Mouse (Mus musculus) CD4-positive helper T cell, adult 2 months (primary cell): Measurements from ENCODE around the gene Arhgef3.

Experiments
- DNase-seq: peaks from one replicate; pipeline ENCODE4 v3.0.0-alpha.2; 2012; ENCODE audit warnings: low read depth, missing footprints, low spot score

Gene Arhgef3

GRCm38 (mm10) chr14:27114362-27115274 lies at the start of gene Arhgef3:
Arhgef3 (plus strand) TSS chr14:27114899.
- peak; percentile 31 for DNase-seq

GRCm38 (mm10) chr14:27066171-27066929 lies 48.3 kb upstream of the Arhgef3 start:
- no peak for DNase-seq

GRCm38 (mm10) chr14:27067866-27068271 lies 46.8 kb upstream of the Arhgef3 start:
- DNase-seq: no peak

- no peak for DNase-seq
Measured at GRCm38 (mm10) chr14:27069434-27070097, 45.1 kb upstream of the Arhgef3 start.

- no peak for DNase-seq
Measured at GRCm38 (mm10) chr14:27070128-27070527, 44.6 kb upstream of the Arhgef3 start.

- no peak for DNase-seq
Measured at GRCm38 (mm10) chr14:27070758-27071157, 43.9 kb upstream of the Arhgef3 start.

- peak; percentile 32 for DNase-seq
Measured at GRCm38 (mm10) chr14:27071985-27072384, 42.7 kb upstream of the Arhgef3 start.

GRCm38 (mm10) chr14:27075084-27075483 lies 39.6 kb upstream of the Arhgef3 start:
- no peak for DNase-seq

GRCm38 (mm10) chr14:27075909-27076521 lies 38.7 kb upstream of the Arhgef3 start:
- no peak for DNase-seq

GRCm38 (mm10) chr14:27076522-27076920 lies 38.2 kb upstream of the Arhgef3 start:
- DNase-seq: no peak

- no peak for DNase-seq
Measured at GRCm38 (mm10) chr14:27081536-27082275, 33.0 kb upstream of the Arhgef3 start.

- no peak for DNase-seq
Measured at GRCm38 (mm10) chr14:27085471-27085870, 29.2 kb upstream of the Arhgef3 start.

- no peak for DNase-seq
Measured at GRCm38 (mm10) chr14:27085999-27086398, 28.7 kb upstream of the Arhgef3 start.

GRCm38 (mm10) chr14:27094247-27094646 lies 20.5 kb upstream of the Arhgef3 start:
- DNase-seq: no peak

GRCm38 (mm10) chr14:27096133-27096532 lies 18.6 kb upstream of the Arhgef3 start:
- DNase-seq: peak; percentile 48

GRCm38 (mm10) chr14:27096779-27097178 lies 17.9 kb upstream of the Arhgef3 start:
- peak; percentile 49 for DNase-seq

- no peak for DNase-seq
Measured at GRCm38 (mm10) chr14:27101735-27102134, 13.0 kb upstream of the Arhgef3 start.

GRCm38 (mm10) chr14:27102720-27103119 lies 12.0 kb upstream of the Arhgef3 start:
- no peak for DNase-seq

GRCm38 (mm10) chr14:27105731-27106457 lies 8.8 kb upstream of the Arhgef3 start:
- DNase-seq: no peak
